Mouse (Mus musculus): ENCODE data around the gene Iqca. TPM values are rescaled to one million over a fixed set of nuclear protein-coding genes. Genes with fewer than 3 reads are reported as not detected.

Gene Iqca
- total RNA-seq, 2 experiments from 2014 or later: not detected

GRCm38 (mm10) chr1:90153787-90154186, 586 bp upstream of the Iqca start:
- no peak for DNase-seq
- intact Hi-C loops (cut with DNase I): no loop called here

- DNase-seq: no peak
- intact Hi-C loops (cut with DNase I): no loop called here
Observed at GRCm38 (mm10) chr1:90139729-90140128, 13.5 kb downstream of the Iqca start.

GRCm38 (mm10) chr1:90132402-90132801, 20.8 kb downstream of the Iqca start:
- intact Hi-C loops (cut with DNase I): no loop called here
- DNase-seq: no peak

GRCm38 (mm10) chr1:90131982-90132381, 21.2 kb downstream of the Iqca start:
- no peak for DNase-seq
- intact Hi-C loops (cut with DNase I): no loop called here

- no peak for DNase-seq
- intact Hi-C loops (cut with DNase I): no loop called here
Observed at GRCm38 (mm10) chr1:90124561-90124960, 28.6 kb downstream of the Iqca start.

GRCm38 (mm10) chr1:90120706-90121105, 32.5 kb downstream of the Iqca start:
- DNase-seq: no peak
- intact Hi-C loops (cut with DNase I): no loop called here

- intact Hi-C loops (cut with DNase I): no loop called here
- DNase-seq: no peak
Observed at GRCm38 (mm10) chr1:90119214-90119613, 34.0 kb downstream of the Iqca start.

GRCm38 (mm10) chr1:90117207-90117606, 36.0 kb downstream of the Iqca start:
- intact Hi-C loops (cut with DNase I): no loop called here
- DNase-seq: no peak

- no peak for DNase-seq
- intact Hi-C loops (cut with DNase I): no loop called here
Observed at GRCm38 (mm10) chr1:90114586-90114985, 38.6 kb downstream of the Iqca start.

- intact Hi-C loops (cut with DNase I): no loop called here
- DNase-seq: no peak
Observed at GRCm38 (mm10) chr1:90113655-90114244, 39.5 kb downstream of the Iqca start.

- DNase-seq: no peak
- intact Hi-C loops (cut with DNase I): no loop called here
Observed at GRCm38 (mm10) chr1:90112669-90113068, 40.5 kb downstream of the Iqca start.

- intact Hi-C loops (cut with DNase I): no loop called here
- peak; percentile 14 to 19 for DNase-seq
Observed at GRCm38 (mm10) chr1:90111198-90111839, 41.9 kb downstream of the Iqca start.

GRCm38 (mm10) chr1:90103896-90104487, 49.2 kb downstream of the Iqca start:
- intact Hi-C loops (cut with DNase I): no loop called here

GRCm38 (mm10) chr1:90100360-90101232, 52.6 kb downstream of the Iqca start:
- DNase-seq: no peak
- intact Hi-C loops (cut with DNase I): no loop called here

More at GRCm38 (mm10) chr1:90103896-90104487, 49.2 kb downstream of the Iqca start:
- no peak for DNase-seq

GRCm38 (mm10) chr1:90092816-90093493, 60.2 kb downstream of the Iqca start:
- DNase-seq: no peak
- intact Hi-C loops (cut with DNase I): no loop called here

GRCm38 (mm10) chr1:90088192-90088990, 64.8 kb downstream of the Iqca start:
- intact Hi-C loops (cut with DNase I): no loop called here
- DNase-seq: no peak

- intact Hi-C loops (cut with DNase I): no loop called here
- no peak for DNase-seq
Observed at GRCm38 (mm10) chr1:90086461-90086860, 66.7 kb downstream of the Iqca start.

- intact Hi-C loops (cut with DNase I): no loop called here
- no peak for DNase-seq
Observed at GRCm38 (mm10) chr1:90085526-90086157, 67.6 kb downstream of the Iqca start.

GRCm38 (mm10) chr1:90076291-90076690, 76.9 kb downstream of the Iqca start:
- intact Hi-C loops (cut with DNase I): no loop called here
- no peak for DNase-seq
